Mouse (Mus musculus) thymus, adult 2 months (tissue): ENCODE results near the gene Mov10l1. TPM values are rescaled to one million over a fixed set of nuclear protein-coding genes. Genes with fewer than 3 reads are reported as not detected.

ENCODE experiments used
- DNase-seq: peaks from one replicate; pipeline ENCODE4 v3.0.0; 2021
- H3K27ac ChIP-seq: fragments of 200-500 bp; 2 replicates; pipeline ENCODE4 v1.5.1; 2012; ENCODE audit warnings: low read length, control low read depth; ENCODE audit not compliant: control insufficient read depth, insufficient read depth
- H3K27me3 ChIP-seq: fragments of 200-500 bp; 2 replicates; pipeline ENCODE4 v1.6.1; 2012; ENCODE audit warnings: mild to moderate bottlenecking, low read length, moderate library complexity, mixed read lengths; ENCODE audit not compliant: control insufficient read depth, insufficient read depth
- H3K36me3 ChIP-seq: fragments of 200-500 bp; 2 replicates; pipeline ENCODE4 v1.6.1; 2012; ENCODE audit warnings: mild to moderate bottlenecking, low read length, moderate library complexity; ENCODE audit not compliant: control insufficient read depth, insufficient read depth
- H3K4me1 ChIP-seq: fragments of 200-500 bp; replicated peaks from 2 replicates; pipeline ENCODE4 v1.6.1; 2012; ENCODE audit warnings: low read length; ENCODE audit not compliant: control insufficient read depth, insufficient read depth
- H3K4me3 ChIP-seq: fragments of 200-500 bp; 2 replicates; pipeline ENCODE4 v1.5.1; 2012; ENCODE audit warnings: mild to moderate bottlenecking, low read length, control low read depth, moderate library complexity; ENCODE audit not compliant: control insufficient read depth, insufficient read depth
- CTCF ChIP-seq: fragments of 200-500 bp; IDR thresholded peaks from 2 replicates; pipeline ENCODE4 v1.5.1; 2012; ENCODE audit warnings: mild to moderate bottlenecking, control low read depth, low read length, moderate library complexity, borderline replicate concordance; ENCODE audit not compliant: control insufficient read depth, poor library complexity, insufficient read depth; ENCODE audit errors: extremely low read depth
- POLR2A ChIP-seq: fragments of 200-500 bp; IDR thresholded peaks from 2 replicates; pipeline ENCODE4 v1.6.1; 2012; ENCODE audit warnings: mild to moderate bottlenecking, low read length, control low read depth, moderate library complexity; ENCODE audit not compliant: control insufficient read depth, poor library complexity, insufficient read depth; ENCODE audit errors: extremely low read depth
- WGBS: fragments of 180-500 bp; shearing (Covaris S2); methylation state at CpG from one replicate; pipeline ENCODE4 v1.1.7; 2018; 5-methylcytosine and 5-hydroxymethylcytosine counted together
- polyA plus RNA-seq: library from polyadenylated mRNA; depleted of rRNA; stranded (reverse); fragments of >200 nt; gene quantifications from 2 replicates; pipeline ENCODE4 v1.2.3, GENCODE M21; 2012; rRNA removed

Gene Mov10l1
- polyA plus RNA-seq, 1 experiment: 2.2 TPM

DNA sequence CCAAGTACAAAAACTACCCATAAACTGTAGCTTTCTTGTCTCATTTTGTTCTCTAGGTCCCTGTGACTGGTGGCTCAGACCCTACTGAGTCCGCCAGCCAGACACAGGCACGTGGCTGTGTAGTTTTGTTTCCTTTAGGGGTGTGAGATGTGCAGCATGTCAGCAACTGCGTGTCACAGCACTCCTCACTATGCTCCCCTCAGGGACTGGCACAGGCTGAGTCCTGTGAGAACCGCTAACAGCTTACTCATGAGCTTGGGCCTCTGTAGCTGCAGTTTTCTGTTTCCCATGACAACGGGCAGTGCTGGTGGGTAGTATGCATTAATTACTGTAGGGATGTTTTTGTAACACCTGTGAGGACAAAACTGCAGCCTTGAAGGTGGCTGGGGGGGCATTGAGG, 109.5 kb downstream of the Mov10l1 start:
- Histone ChIP-seq H3K4me1 (peaks cover 13% of the 10 kb centered on the region), H3K27me3 (no peaks in the 10 kb centered on the region), H3K4me3 (no peak overlapping the region), H3K36me3 (peaks cover 28% of the 10 kb centered on the region), H3K27ac (no peak overlapping the region)
- no peak for DNase-seq
- TF ChIP-seq CTCF (no peak), POLR2A (no peak)
- 94% methylated on average over 5 of the region's 5 CpGs for WGBS

GRCm38 (mm10) chr15:89097450-89097849, 114.7 kb downstream of the Mov10l1 start:
- DNase-seq: no peak
- peaks cover 75% of the 10 kb centered on the region for H3K36me3 ChIP-seq
- no peaks in the 10 kb centered on the region for H3K27me3 ChIP-seq
- H3K27ac ChIP-seq: no peak overlapping the region
- H3K4me3 ChIP-seq: no peak overlapping the region
- H3K4me1 ChIP-seq: no peaks in the 10 kb centered on the region
- TF ChIP-seq POLR2A (no peak), CTCF (no peak)
- 96% methylated on average over 5 of the region's 5 CpGs for WGBS

- Histone ChIP-seq H3K4me3 (no peak overlapping the region), H3K27ac (no peak overlapping the region), H3K27me3 (no peaks in the 10 kb centered on the region), H3K36me3 (peaks cover 80% of the 10 kb centered on the region), H3K4me1 (no peaks in the 10 kb centered on the region)
- 96% methylated on average over 7 of the region's 7 CpGs for WGBS
- DNase-seq: no peak
- TF ChIP-seq CTCF (no peak), POLR2A (no peak)
Observed at GRCm38 (mm10) chr15:89098616-89099015, 115.9 kb downstream of the Mov10l1 start.

GRCm38 (mm10) chr15:89100823-89101222, 118.1 kb downstream of the Mov10l1 start:
- peaks cover 72% of the 10 kb centered on the region for H3K36me3 ChIP-seq
- WGBS: 95% methylated on average over 12 of the region's 12 CpGs
- no peaks in the 10 kb centered on the region for H3K27me3 ChIP-seq
- no peaks in the 10 kb centered on the region for H3K4me1 ChIP-seq
- H3K4me3 ChIP-seq: no peak overlapping the region
- no peak for DNase-seq
- no peak overlapping the region for H3K27ac ChIP-seq
- TF ChIP-seq CTCF: no peak
- no peak for TF ChIP-seq POLR2A

DNA sequence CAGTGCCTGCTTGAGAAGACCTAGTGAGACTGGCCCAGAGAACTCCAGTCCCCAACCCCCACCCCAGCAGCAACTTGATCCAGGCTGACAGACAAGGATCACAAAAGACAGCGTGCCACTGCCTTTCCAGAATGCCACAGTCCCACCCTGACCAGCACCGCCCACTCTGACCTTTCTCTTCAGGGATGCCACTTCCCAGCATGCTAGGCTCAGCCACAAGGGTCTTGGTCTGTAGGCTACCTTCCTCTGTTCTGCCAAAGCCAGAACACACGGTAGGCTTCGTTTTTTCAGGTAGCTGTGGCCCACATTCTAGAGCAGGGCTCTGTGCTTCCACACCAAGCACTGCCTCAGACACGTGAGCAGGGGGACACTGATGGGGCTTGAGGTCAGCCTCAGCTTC, 119.9 kb downstream of the Mov10l1 start:
- no peak overlapping the region for H3K4me3 ChIP-seq
- no peaks in the 10 kb centered on the region for H3K4me1 ChIP-seq
- H3K27me3 ChIP-seq: no peaks in the 10 kb centered on the region
- no peak overlapping the region for H3K27ac ChIP-seq
- no peak for DNase-seq
- H3K36me3 ChIP-seq: peaks cover 61% of the 10 kb centered on the region
- WGBS: 96% methylated on average over 5 of the region's 5 CpGs
- TF ChIP-seq POLR2A (no peak), CTCF (no peak)

- Histone ChIP-seq H3K4me3 (no peak overlapping the region), H3K36me3 (peaks cover 59% of the 10 kb centered on the region), H3K27me3 (no peaks in the 10 kb centered on the region), H3K4me1 (no peaks in the 10 kb centered on the region), H3K27ac (no peak overlapping the region)
- TF ChIP-seq CTCF (no peak), POLR2A (no peak)
- WGBS: 95% methylated on average over 10 of the region's 10 CpGs
- DNase-seq: no peak
Observed at GRCm38 (mm10) chr15:89103921-89104320, 121.2 kb downstream of the Mov10l1 start.

- no peak for DNase-seq
- WGBS: 95% methylated on average over 8 of the region's 8 CpGs
- TF ChIP-seq POLR2A (no peak), CTCF (no peak)
- Histone ChIP-seq H3K36me3 (peaks cover 57% of the 10 kb centered on the region), H3K27ac (no peak overlapping the region), H3K4me1 (no peaks in the 10 kb centered on the region), H3K4me3 (no peak overlapping the region), H3K27me3 (no peaks in the 10 kb centered on the region)
Observed at GRCm38 (mm10) chr15:89104425-89104824, 121.7 kb downstream of the Mov10l1 start.

Other genes starting within 250 kb of the Mov10l1 start
- 35.8 and 38.4 TPM in 2 replicates for gene Brd1, start 248.7 kb upstream of the Mov10l1 start, polyA plus RNA-seq
- gene Zbed4, start 231.2 kb upstream of the Mov10l1 start, polyA plus RNA-seq: 36.6 and 41.3 TPM in 2 replicates
- 25.1 and 27.1 TPM in 2 replicates for gene Alg12, start 163.6 kb upstream of the Mov10l1 start, polyA plus RNA-seq
- gene Creld2, start 163.3 kb upstream of the Mov10l1 start, polyA plus RNA-seq: 38.3 and 45.1 TPM in 2 replicates
- 35.8 and 46.3 TPM in 2 replicates for gene Pim3, start 120.7 kb upstream of the Mov10l1 start, polyA plus RNA-seq
- gene Ttll8, start 28.5 kb upstream of the Mov10l1 start, polyA plus RNA-seq: 0.05 and 0.06 TPM in 2 replicates
- gene Mlc1, start 3.9 kb upstream of the Mov10l1 start, polyA plus RNA-seq: 0.08 and 0.13 TPM in 2 replicates
- gene Panx2, start 76.8 kb downstream of the Mov10l1 start, polyA plus RNA-seq: 0.04 and 0.15 TPM in 2 replicates
- gene Trabd, start 92.2 kb downstream of the Mov10l1 start, polyA plus RNA-seq: 81.2 and 86.3 TPM in 2 replicates
- 62.4 and 70.5 TPM in 2 replicates for gene Selenoo, start 106.2 kb downstream of the Mov10l1 start, polyA plus RNA-seq
- gene Tubgcp6, start 140.2 kb downstream of the Mov10l1 start, polyA plus RNA-seq: 97.4 and 98.9 TPM in 2 replicates
- gene Hdac10, start 145.8 kb downstream of the Mov10l1 start, polyA plus RNA-seq: 82.9 and 94.4 TPM in 2 replicates
- gene Mapk12, start 157.8 kb downstream of the Mov10l1 start, polyA plus RNA-seq: 2.9 and 3.1 TPM in 2 replicates
- gene Mapk11, start 166.7 kb downstream of the Mov10l1 start, polyA plus RNA-seq: 27.3 and 28.6 TPM in 2 replicates
- 42.8 and 54.6 TPM in 2 replicates for gene Plxnb2, start 197.9 kb downstream of the Mov10l1 start, polyA plus RNA-seq
- 42.3 and 50.1 TPM in 2 replicates for gene Dennd6b, start 213.6 kb downstream of the Mov10l1 start, polyA plus RNA-seq
- gene Ppp6r2, start 228.6 kb downstream of the Mov10l1 start, polyA plus RNA-seq: 299 and 592 TPM in 2 replicates